Mouse (Mus musculus): ENCODE data around the gene Pklr.

- TF ChIP-seq CTCF (conservative IDR thresholded peaks at IDR 0.05; ENCODE audit: insufficient read depth, insufficient read length, low read depth, low read length) (no peak), POLR2A (IDR thresholded peaks at IDR 0.05; ENCODE audit: low read depth, low read length) (no peak)
Measured at GRCm38 (mm10) chr3:89107545-89107944, 28.4 kb upstream of the Pklr start.

Measured in kidney, adult 2 months (tissue).